Mouse (Mus musculus) hindlimb bud, embryonic 11.5 days (tissue): ENCODE results near the gene Dse.

Experiments used
- DNase-seq: peaks from one replicate; pipeline ENCODE4 v3.0.0-alpha.2; 2012; ENCODE audit warnings: low read depth, low spot score; ENCODE audit errors: extremely low spot score

Dse gene

GRCm38 (mm10) chr10:34200689-34201088, 6.8 kb downstream of the Dse start:
- no peak for DNase-seq

DNA sequence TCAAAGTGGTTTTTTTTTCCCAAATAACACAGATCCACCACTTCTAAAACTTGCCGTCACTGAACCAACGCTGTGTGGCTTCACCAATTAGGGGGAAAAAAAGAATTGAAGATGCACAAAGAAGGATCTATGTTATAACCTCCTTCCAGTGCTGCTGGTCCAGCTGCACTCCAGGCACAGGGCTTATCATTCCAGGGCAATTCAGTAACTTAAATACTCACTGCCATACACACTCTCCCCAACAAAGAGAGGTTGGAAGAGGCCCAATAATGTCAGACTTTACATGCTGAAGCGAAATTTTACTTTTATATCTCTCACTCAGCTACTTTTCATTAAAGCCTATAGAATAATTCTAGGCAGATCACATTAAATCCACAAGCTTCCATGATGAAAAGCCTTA, 8.9 kb downstream of the Dse start:
- no peak for DNase-seq

GRCm38 (mm10) chr10:34198061-34198460, 9.5 kb downstream of the Dse start:
- DNase-seq = no peak

DNA sequence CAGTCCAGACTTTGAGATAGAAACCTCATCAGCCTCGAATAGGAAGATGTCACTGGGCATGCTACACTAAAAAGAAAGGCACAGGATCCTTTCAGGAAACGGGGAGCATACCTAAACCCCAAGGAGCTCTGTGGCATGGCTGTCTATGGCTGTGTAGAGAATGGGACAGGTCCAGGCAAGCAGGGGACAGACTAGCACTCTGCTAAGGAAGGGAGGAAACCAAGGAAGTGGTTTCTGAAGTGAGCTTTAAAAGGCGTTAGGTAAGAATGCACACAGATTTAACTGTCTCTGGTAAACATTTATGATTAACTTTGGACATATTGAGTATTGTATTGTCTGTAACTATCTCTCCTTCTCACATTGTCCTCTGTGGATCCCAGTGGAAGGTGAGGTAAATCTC, 10.2 kb downstream of the Dse start:
- no peak for DNase-seq

GRCm38 (mm10) chr10:34194957-34195356, 12.6 kb downstream of the Dse start:
- DNase-seq = no peak

GRCm38 (mm10) chr10:34194503-34194902, 13.0 kb downstream of the Dse start:
- DNase-seq = no peak

DNA sequence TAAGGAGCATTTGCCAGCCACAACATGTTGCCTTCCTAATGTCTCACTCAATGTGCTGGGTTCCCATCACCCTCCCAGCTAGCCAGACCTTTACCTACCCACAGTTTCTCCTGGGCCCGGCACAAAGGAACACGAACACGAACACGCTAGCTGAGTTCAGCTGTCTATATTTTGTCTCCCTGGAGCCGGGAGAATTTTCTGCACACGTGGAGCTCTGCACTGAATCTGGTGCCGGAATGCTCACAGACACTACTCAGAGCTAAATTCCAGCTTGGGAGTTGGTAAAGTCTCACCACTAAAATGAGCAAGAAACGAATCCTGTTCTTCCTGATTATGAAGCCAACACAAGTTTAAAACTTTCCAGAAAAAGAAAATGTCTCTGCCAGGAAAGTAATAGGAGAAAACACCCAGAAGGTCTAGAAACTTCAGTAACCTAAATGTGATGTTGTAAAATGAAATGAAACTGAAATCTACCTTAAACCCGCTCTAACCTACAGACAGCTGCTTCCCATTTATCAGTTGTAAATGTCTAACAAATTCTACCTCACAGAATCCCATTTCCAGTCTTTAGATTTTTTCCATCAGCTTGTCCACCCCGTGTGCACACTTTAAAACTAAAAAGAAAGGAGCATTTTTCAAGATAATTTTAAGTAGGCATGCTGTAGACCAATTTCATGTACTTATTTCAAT, 20.8 kb downstream of the Dse start:
- DNase-seq = no peak

- DNase-seq = no peak
Observed at GRCm38 (mm10) chr10:34185556-34185955, 22.0 kb downstream of the Dse start.

DNA sequence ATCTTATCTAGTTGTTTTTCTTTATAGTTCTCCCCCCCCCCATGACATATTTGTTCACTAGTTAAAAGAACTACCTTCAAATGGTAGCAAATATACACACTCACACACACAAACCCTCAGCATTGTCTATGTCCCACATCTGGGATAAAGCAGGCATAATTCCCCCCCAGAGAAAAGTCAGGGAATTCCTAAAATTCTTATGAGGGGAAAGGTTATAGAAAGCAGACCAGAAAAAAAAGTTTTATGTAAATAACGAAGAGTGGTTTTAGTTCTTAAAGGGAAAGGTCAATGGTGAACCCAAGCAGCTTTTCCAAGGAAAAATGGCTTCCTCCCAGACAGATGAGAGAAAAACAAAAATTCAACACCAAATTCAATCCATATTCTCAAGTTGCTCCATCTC, 22.6 kb downstream of the Dse start:
- DNase-seq = no peak

- DNase-seq = no peak
Observed at GRCm38 (mm10) chr10:34183731-34184130, 23.8 kb downstream of the Dse start.

- peak; percentile 86 for DNase-seq
Observed at GRCm38 (mm10) chr10:34175870-34176606, 31.5 kb downstream of the Dse start.

- DNase-seq = no peak
Observed at GRCm38 (mm10) chr10:34172663-34173282, 34.7 kb downstream of the Dse start.

GRCm38 (mm10) chr10:34171660-34172059, 35.9 kb downstream of the Dse start:
- no peak for DNase-seq

- DNase-seq = no peak
Observed at GRCm38 (mm10) chr10:34171191-34171590, 36.3 kb downstream of the Dse start.

- no peak for DNase-seq
Observed at GRCm38 (mm10) chr10:34166971-34167370, 40.5 kb downstream of the Dse start.

GRCm38 (mm10) chr10:34155796-34156554, 51.5 kb downstream of the Dse start:
- no peak for DNase-seq

- DNase-seq = no peak
Observed at GRCm38 (mm10) chr10:34151827-34152226, 55.7 kb downstream of the Dse start.

GRCm38 (mm10) chr10:34150454-34150853, 57.1 kb downstream of the Dse start:
- no peak for DNase-seq

- DNase-seq = no peak
Observed at GRCm38 (mm10) chr10:34149772-34150171, 57.7 kb downstream of the Dse start.

- no peak for DNase-seq
Observed at GRCm38 (mm10) chr10:34141693-34142092, 65.8 kb downstream of the Dse start.

GRCm38 (mm10) chr10:34139768-34140167, 67.7 kb downstream of the Dse start:
- DNase-seq = no peak
